Mouse (Mus musculus) heart, postnatal 14 days (tissue): ENCODE measurements around the gene Mllt1. TPM values are rescaled to one million over a fixed set of nuclear protein-coding genes. Genes with fewer than 3 reads are reported as not detected.
"Not testable (repeated sequence)": the region's sequence is repeated elsewhere in the genome, so short reads cannot be mapped to it uniquely, and the experiment has no call there.

Experiments used
- DNase-seq, 2 experiments: peaks; one replicate each; pipeline ENCODE4 v3.0.0; 2021 to 2022
- intact Hi-C: fragments of 180-260 bp; cut with DNase I; formaldehyde crosslinking; loops from one replicate; pipeline ENCODE4 v1.15.1; 2025
- total RNA-seq, 2 experiments: library from RNA; stranded (reverse); gene quantifications; 2 replicates each; pipeline ENCODE4 v1.2.3; 2021

Mllt1 gene
- total RNA-seq, 2 experiments from 2014 or later = 22.0 to 22.7 TPM

GRCm38 (mm10) chr17:56938751-56939150 lies 3.5 kb upstream of the Mllt1 start:
- intact Hi-C loops = loop anchor here (5.0 kb wide), 1 partner anchor 131 kb away; no protein-coding TSS in a partner anchor
- DNase-seq = no peak

- intact Hi-C loops = loop anchor here (5.0 kb wide), 1 partner anchor 129 kb away; no protein-coding TSS in a partner anchor
- DNase-seq = no peak
Observed at GRCm38 (mm10) chr17:56936731-56937130, 1.5 kb upstream of the Mllt1 start.

- intact Hi-C loops = loop anchor here (2.0 to 5.0 kb wide), 2 partner anchors 54 to 127 kb away; no protein-coding TSS in a partner anchor
- DNase-seq = no peak
Observed at GRCm38 (mm10) chr17:56934545-56935330, 477 bp downstream of the Mllt1 start.

- intact Hi-C loops = no loop called here
- no peak for DNase-seq
Observed at GRCm38 (mm10) chr17:56933395-56933794, 1.8 kb downstream of the Mllt1 start.

- intact Hi-C loops = no loop called here
- no peak for DNase-seq
Observed at GRCm38 (mm10) chr17:56930026-56930425, 5.2 kb downstream of the Mllt1 start.

- intact Hi-C loops = no loop called here
Observed at GRCm38 (mm10) chr17:56929530-56929929, 5.7 kb downstream of the Mllt1 start.

GRCm38 (mm10) chr17:56929101-56929500 lies 6.1 kb downstream of the Mllt1 start:
- DNase-seq = no peak
- intact Hi-C loops = no loop called here

More at GRCm38 (mm10) chr17:56929530-56929929, 5.7 kb downstream of the Mllt1 start:
- DNase-seq = no peak

- intact Hi-C loops = no loop called here
- no peak for DNase-seq
Observed at GRCm38 (mm10) chr17:56925998-56926397, 9.2 kb downstream of the Mllt1 start.

GRCm38 (mm10) chr17:56919725-56920124 lies 15.5 kb downstream of the Mllt1 start:
- DNase-seq = no peak

GRCm38 (mm10) chr17:56917166-56917565 lies 18.0 kb downstream of the Mllt1 start:
- peak in 1 of 2 experiments; percentile 35 for DNase-seq

More at GRCm38 (mm10) chr17:56919725-56920124, 15.5 kb downstream of the Mllt1 start:
- intact Hi-C loops = no loop called here

GRCm38 (mm10) chr17:56913444-56913843 lies 21.8 kb downstream of the Mllt1 start:
- intact Hi-C loops = no loop called here
- no peak for DNase-seq

More at GRCm38 (mm10) chr17:56917166-56917565, 18.0 kb downstream of the Mllt1 start:
- intact Hi-C loops = no loop called here

- no peak for DNase-seq
- intact Hi-C loops = no loop called here
Observed at GRCm38 (mm10) chr17:56913023-56913422, 22.2 kb downstream of the Mllt1 start.

- DNase-seq, intact Hi-C loops: not testable (repeated sequence)
Observed at GRCm38 (mm10) chr17:56909764-56910163, 25.5 kb downstream of the Mllt1 start.

GRCm38 (mm10) chr17:56907887-56908286 lies 27.3 kb downstream of the Mllt1 start:
- intact Hi-C loops = no loop called here
- peak; percentile 43 to 48 for DNase-seq

- DNase-seq = no peak
- intact Hi-C loops = no loop called here
Observed at GRCm38 (mm10) chr17:56907096-56907495, 28.1 kb downstream of the Mllt1 start.

GRCm38 (mm10) chr17:56906166-56906565 lies 29.0 kb downstream of the Mllt1 start:
- intact Hi-C loops = no loop called here
- DNase-seq = no peak

- intact Hi-C loops = no loop called here
- DNase-seq = no peak
Observed at GRCm38 (mm10) chr17:56902698-56903097, 32.5 kb downstream of the Mllt1 start.

GRCm38 (mm10) chr17:56897630-56898195 lies 37.5 kb downstream of the Mllt1 start:
- intact Hi-C loops = loop anchor here (1.0 kb wide), 1 partner anchor 54 kb away; no protein-coding TSS in a partner anchor
- DNase-seq = peak; percentile 78 to 87

- intact Hi-C loops = loop anchor here (1.0 kb wide), 1 partner anchor 55 kb away; no protein-coding TSS in a partner anchor
Observed at GRCm38 (mm10) chr17:56896513-56897129, 38.6 kb downstream of the Mllt1 start.

GRCm38 (mm10) chr17:56895368-56895918 lies 39.8 kb downstream of the Mllt1 start:
- intact Hi-C loops = no loop called here
- no peak for DNase-seq

More at GRCm38 (mm10) chr17:56896513-56897129, 38.6 kb downstream of the Mllt1 start:
- DNase-seq = no peak

GRCm38 (mm10) chr17:56890018-56890417 lies 45.2 kb downstream of the Mllt1 start:
- intact Hi-C loops = no loop called here
- no peak for DNase-seq
